Mouse (Mus musculus) kidney, embryonic 15.5 days (tissue): ENCODE data around the gene Rpl9-ps1. TPM values are rescaled to one million over a fixed set of nuclear protein-coding genes. Genes with fewer than 3 reads are reported as not detected.

Experiments used
- polyA plus RNA-seq: library from polyadenylated mRNA; unstranded; fragments of >200 nt; fragmentation: Nextera tagmentation; extraction: Ambion mirVana; gene quantifications from 2 replicates; pipeline ENCODE4 v1.2.1, GENCODE M21; 2015

Rpl9-ps1 gene
- polyA plus RNA-seq, 1 experiment from 2014 or later, result not detected

Other genes starting within 250 kb of the Rpl9-ps1 start
- gene Rasl10b, start 236.5 kb downstream of the Rpl9-ps1 start, polyA plus RNA-seq, result 1.0 and 1.6 TPM in 2 replicates
- not detected in 2 replicates for gene Gas2l2, start 216.2 kb downstream of the Rpl9-ps1 start, polyA plus RNA-seq
- gene 1700020L24Rik, start 207.9 kb downstream of the Rpl9-ps1 start, polyA plus RNA-seq, result 0.35 TPM in 1 of 2 replicates, not detected in the other
- 1.3 and 1.4 TPM in 2 replicates for gene Mmp28, start 182.6 kb downstream of the Rpl9-ps1 start, polyA plus RNA-seq
- gene Taf15, start 172.5 kb downstream of the Rpl9-ps1 start, polyA plus RNA-seq, result 13.6 and 17.1 TPM in 2 replicates
- gene Heatr9, start 123.4 kb downstream of the Rpl9-ps1 start, polyA plus RNA-seq, result not detected in 2 replicates
- gene Ccl5, start 115.1 kb downstream of the Rpl9-ps1 start, polyA plus RNA-seq, result not detected in 2 replicates
- gene Ccl9, start 67.0 kb downstream of the Rpl9-ps1 start, polyA plus RNA-seq, result 4.7 and 6.1 TPM in 2 replicates
- gene Ccl6, start 52.5 kb downstream of the Rpl9-ps1 start, polyA plus RNA-seq, result 3.9 and 8.3 TPM in 2 replicates
- 0.37 and 0.91 TPM in 2 replicates for gene Ccl3, start 3.7 kb upstream of the Rpl9-ps1 start, polyA plus RNA-seq
- gene Ccl4, start 17.0 kb upstream of the Rpl9-ps1 start, polyA plus RNA-seq, result 0.34 and 0.71 TPM in 2 replicates
- 2.2 and 3.3 TPM in 2 replicates for gene Wfdc17, start 58.4 kb upstream of the Rpl9-ps1 start, polyA plus RNA-seq
- 0.44 and 0.94 TPM in 2 replicates for gene Wfdc18, start 63.4 kb upstream of the Rpl9-ps1 start, polyA plus RNA-seq
- gene Wfdc21, start 101.3 kb upstream of the Rpl9-ps1 start, polyA plus RNA-seq, result 1.0 and 1.4 TPM in 2 replicates
- 22.7 and 25.2 TPM in 2 replicates for gene Heatr6, start 108.1 kb upstream of the Rpl9-ps1 start, polyA plus RNA-seq
- gene Hnf1b, start 204.4 kb upstream of the Rpl9-ps1 start, polyA plus RNA-seq, result 78.5 and 83.3 TPM in 2 replicates